Mouse (Mus musculus): ENCODE measurements around the gene Sept4. TPM values are rescaled to one million over a fixed set of nuclear protein-coding genes. Genes with fewer than 3 reads are reported as not detected.

Sept4 gene
- total and polyA plus RNA-seq, 3 experiments: 1.5 to 2.4 TPM; not detected in 1

- DNase-seq (ENCODE audit: low read depth, low spot score): no peak
- Histone ChIP-seq H3K9ac (ENCODE audit: control insufficient read depth, low read depth, low read length, poor library complexity, severe bottlenecking) (no peak overlapping the region), H3K9me3 (replicated peaks; ENCODE audit: insufficient read depth, low read length) (no peaks in the 10 kb centered on the region), H3K27me3 (ENCODE audit: control insufficient read depth in 1 of 2, insufficient read depth in 2 of 2, low read length in 2 of 2) (no peaks in the 10 kb centered on the region), H3K27ac (ENCODE audit: control insufficient read depth, low read depth, low read length) (no peak overlapping the region), H3K4me1 (ENCODE audit: control insufficient read depth in 1 of 2, insufficient read depth in 2 of 2, low read length in 2 of 2) (no peaks in the 10 kb centered on the region), H3K36me3 (ENCODE audit: control insufficient read depth in 1 of 2, insufficient read depth in 2 of 2, low read length in 2 of 2) (peaks cover 0 to 12% of the 10 kb centered on the region in 2 experiments; a peak in 2 of 4 replicates), H3K4me3 (ENCODE audit: control insufficient read depth in 1 of 2, insufficient read depth in 1 of 2, low read depth in 2 of 2, low read length in 2 of 2) (no peak overlapping the region), H3K79me2 (ENCODE audit: control insufficient read depth, insufficient read depth, low read length, poor library complexity) (no peaks in the 10 kb centered on the region)
- TF ChIP-seq GABPA (IDR thresholded peaks at IDR 0.05; ENCODE audit: low read depth, low read length) (no peak), TCF12 (IDR thresholded peaks at IDR 0.05; ENCODE audit: low read depth, low read length) (no peak), RAD21 (IDR thresholded peaks at IDR 0.05; ENCODE audit: low read depth, low read length) (no peak), POLR2A (IDR thresholded peaks at IDR 0.05; ENCODE audit: control insufficient read depth in 1 of 2, insufficient read depth in 1 of 2, low read depth in 1 of 2, low read length in 2 of 2, poor library complexity in 1 of 2) (no peak), HCFC1 (IDR thresholded peaks at IDR 0.05; ENCODE audit: low read depth, low read length) (no peak), MXI1 (IDR thresholded peaks at IDR 0.05; ENCODE audit: low read depth, low read length) (no peak), KAT2A (conservative IDR thresholded peaks at IDR 0.05; ENCODE audit: low read depth, low read length) (no peak), BHLHE40 (IDR thresholded peaks at IDR 0.05; ENCODE audit: borderline replicate concordance, low read depth, low read length) (no peak), ETS1 (IDR thresholded peaks at IDR 0.05; ENCODE audit: low read depth, low read length) (no peak), MEF2A (IDR thresholded peaks at IDR 0.05; ENCODE audit: extremely low read depth, insufficient replicate concordance, low read depth, low read length, poor library complexity, severe bottlenecking) (no peak), POLR2AphosphoS2 (IDR thresholded peaks at IDR 0.05; ENCODE audit: low read length) (no peak), SIN3A (IDR thresholded peaks at IDR 0.05; ENCODE audit: low read length) (no peak), ELF1 (IDR thresholded peaks at IDR 0.05; ENCODE audit: low read depth, low read length) (no peak), USF2 (IDR thresholded peaks at IDR 0.05; ENCODE audit: borderline replicate concordance in 1 of 2, insufficient read depth in 1 of 2, low read depth in 1 of 2, low read length in 2 of 2) (no peak), RCOR1 (IDR thresholded peaks at IDR 0.05; ENCODE audit: low read depth, low read length) (no peak), CHD1 (IDR thresholded peaks at IDR 0.05; ENCODE audit: low read depth, low read length) (no peak), NELFE (IDR thresholded peaks at IDR 0.05; ENCODE audit: low read depth, low read length) (no peak), TAL1 (IDR thresholded peaks at IDR 0.05; ENCODE audit: low read length) (no peak), CHD2 (IDR thresholded peaks at IDR 0.05; ENCODE audit: low read length) (no peak)
Observed at GRCm38 (mm10) chr11:87600322-87600853, 31.7 kb downstream of the Sept4 start.

- Histone ChIP-seq H3K27me3 (ENCODE audit: control insufficient read depth in 1 of 2, insufficient read depth in 2 of 2, low read length in 2 of 2) (no peaks in the 10 kb centered on the region), H3K9ac (ENCODE audit: control insufficient read depth, low read depth, low read length, poor library complexity, severe bottlenecking) (no peak overlapping the region), H3K9me3 (replicated peaks; ENCODE audit: insufficient read depth, low read length) (no peaks in the 10 kb centered on the region), H3K27ac (ENCODE audit: control insufficient read depth, low read depth, low read length) (no peak overlapping the region), H3K4me1 (ENCODE audit: control insufficient read depth in 1 of 2, insufficient read depth in 2 of 2, low read length in 2 of 2) (no peaks in the 10 kb centered on the region), H3K36me3 (ENCODE audit: control insufficient read depth in 1 of 2, insufficient read depth in 2 of 2, low read length in 2 of 2) (peaks cover 0 to 21% of the 10 kb centered on the region in 2 experiments; a peak in 2 of 4 replicates), H3K4me3 (ENCODE audit: control insufficient read depth in 1 of 2, insufficient read depth in 1 of 2, low read depth in 2 of 2, low read length in 2 of 2) (no peak overlapping the region), H3K79me2 (ENCODE audit: control insufficient read depth, insufficient read depth, low read length, poor library complexity) (no peaks in the 10 kb centered on the region)
- TF ChIP-seq POLR2AphosphoS2 (IDR thresholded peaks at IDR 0.05; ENCODE audit: low read length) (no peak), SIN3A (IDR thresholded peaks at IDR 0.05; ENCODE audit: low read length) (no peak)
- DNase-seq (ENCODE audit: low read depth, low spot score): no peak
Observed at GRCm38 (mm10) chr11:87602234-87602633, 33.5 kb downstream of the Sept4 start.

Measured in MEL (cell line).